8 mouse cellular contexts compared by ENCODE assay signal in genomic region chr13:113321972-113322371, GRCm38 (mm10). TPM values are rescaled to one million over a fixed set of nuclear protein-coding genes. Genes with fewer than 3 reads are reported as not detected.
DNase-seq lines count a peak whose midpoint lies in the region; ATAC-seq and TF ChIP-seq lines count a peak whose summit lies in the region.

No protein-coding gene starts in this region.

- no peak overlapping the region for H3K4me2 ChIP-seq in midbrain, embryonic 11.5 days
- no peak overlapping the region for H3K4me2 ChIP-seq in midbrain, embryonic 15.5 days
- no peak overlapping the region for H3K4me2 ChIP-seq in embryonic facial prominence, embryonic 14.5 days (ENCODE audit: low read depth, low read length)
- H3K4me2 ChIP-seq in intestine, embryonic 14.5 days (ENCODE audit: low read length), result no peak overlapping the region
- no peak overlapping the region for H3K4me2 ChIP-seq in limb, embryonic 14.5 days (replicated peaks; ENCODE audit: low read depth, low read length, severe bottlenecking)

- H3K4me1 ChIP-seq in midbrain, embryonic 11.5 days (ENCODE audit: control insufficient read depth, insufficient read depth, low read length), result no peaks in the 10 kb centered on the region
- H3K4me1 ChIP-seq in midbrain, embryonic 15.5 days, result 0 out of 2 replicates have a peak, but pooled peaks cover 3% of the 10 kb centered on the region
- no peaks in the 10 kb centered on the region for H3K4me1 ChIP-seq in embryonic facial prominence, embryonic 14.5 days (ENCODE audit: control insufficient read depth, insufficient read depth, low read length)
- no peaks in the 10 kb centered on the region for H3K4me1 ChIP-seq in intestine, embryonic 14.5 days (replicated peaks; ENCODE audit: control insufficient read depth, insufficient read depth, low read length)
- H3K4me1 ChIP-seq in limb, embryonic 14.5 days (ENCODE audit: control insufficient read depth, insufficient read depth, low read length), result no peaks in the 10 kb centered on the region

- peak; percentile 97 for DNase-seq in midbrain, embryonic 11.5 days (ENCODE audit: low spot score, missing footprints)
- peak; percentile 61 for DNase-seq in adipocyte (ENCODE audit: low spot score)
- DNase-seq in embryonic facial prominence, embryonic 14.5 days (ENCODE audit: low spot score), result peak; percentile 83
- peak; percentile 56 for DNase-seq in intestine, embryonic 14.5 days (ENCODE audit: low spot score)
- DNase-seq in limb, embryonic 14.5 days (ENCODE audit: low spot score), result peak; percentile 73
- DNase-seq in right cerebral cortex, adult 2 months (ENCODE audit: low spot score in 2 of 2), result peak; percentile 63 to 72
- no peak for DNase-seq in urinary bladder, postnatal 25 days (ENCODE audit: low spot score)

- ATAC-seq in midbrain, embryonic 11.5 days (ENCODE audit: low FRiP score), result 0 out of 2 replicates have a peak, but pooled peaks have one; percentile 42
- no peak for ATAC-seq in midbrain, embryonic 15.5 days (replicated peaks)
- no peak for ATAC-seq in embryonic facial prominence, embryonic 14.5 days (ENCODE audit: low read depth)
- no peak for ATAC-seq in intestine, embryonic 14.5 days (replicated peaks; ENCODE audit: low FRiP score, low TSS enrichment, low read depth)
- ATAC-seq in limb, embryonic 14.5 days (ENCODE audit: low FRiP score, low read depth), result no peak

- no peak overlapping the region for H3K27ac ChIP-seq in midbrain, embryonic 11.5 days (ENCODE audit: low read depth, low read length)
- H3K27ac ChIP-seq in midbrain, embryonic 15.5 days, result no peak overlapping the region
- no peak overlapping the region for H3K27ac ChIP-seq in embryonic facial prominence, embryonic 14.5 days (replicated peaks; ENCODE audit: low read depth, low read length)
- H3K27ac ChIP-seq in intestine, embryonic 14.5 days (ENCODE audit: low read depth), result no peak overlapping the region
- H3K27ac ChIP-seq in limb, embryonic 14.5 days (replicated peaks; ENCODE audit: low read depth, low read length), result no peak overlapping the region

- no peak overlapping the region for H3K4me3 ChIP-seq in midbrain, embryonic 11.5 days (ENCODE audit: low read depth, low read length)
- no peak overlapping the region for H3K4me3 ChIP-seq in midbrain, embryonic 15.5 days
- no peak overlapping the region for H3K4me3 ChIP-seq in embryonic facial prominence, embryonic 14.5 days (ENCODE audit: low read depth, low read length)
- H3K4me3 ChIP-seq in intestine, embryonic 14.5 days (ENCODE audit: low read depth, low read length), result no peak overlapping the region
- H3K4me3 ChIP-seq in limb, embryonic 14.5 days (replicated peaks; ENCODE audit: low read length), result no peak overlapping the region

- TF ChIP-seq POLR2A in limb, embryonic 14.5 days (IDR thresholded peaks at IDR 0.05; ENCODE audit: borderline replicate concordance, extremely low read depth, insufficient read depth, insufficient read length), result no peak

- 16% methylated on average over 6 of the region's 6 CpGs for WGBS in midbrain, embryonic 11.5 days
- WGBS in midbrain, embryonic 15.5 days, result 17% methylated on average over 6 of the region's 6 CpGs
- 8% methylated on average over 6 of the region's 6 CpGs for WGBS in embryonic facial prominence, embryonic 14.5 days
- 18% methylated on average over 6 of the region's 6 CpGs for WGBS in intestine, embryonic 14.5 days
- WGBS in limb, embryonic 14.5 days, result 18% methylated on average over 6 of the region's 6 CpGs

- H3K9me3 ChIP-seq in midbrain, embryonic 11.5 days (ENCODE audit: control insufficient read depth, low read length), result no peaks in the 10 kb centered on the region
- no peaks in the 10 kb centered on the region for H3K9me3 ChIP-seq in midbrain, embryonic 15.5 days
- H3K9me3 ChIP-seq in embryonic facial prominence, embryonic 14.5 days (ENCODE audit: control insufficient read depth, low read length), result no peaks in the 10 kb centered on the region
- no peaks in the 10 kb centered on the region for H3K9me3 ChIP-seq in intestine, embryonic 14.5 days (ENCODE audit: control insufficient read depth, low read length)
- no peaks in the 10 kb centered on the region for H3K9me3 ChIP-seq in limb, embryonic 14.5 days (ENCODE audit: control insufficient read depth, low read length)

- no peaks in the 10 kb centered on the region for H3K27me3 ChIP-seq in midbrain, embryonic 11.5 days (ENCODE audit: control insufficient read depth, insufficient read depth, low read length)
- no peaks in the 10 kb centered on the region for H3K27me3 ChIP-seq in midbrain, embryonic 15.5 days (replicated peaks)
- H3K27me3 ChIP-seq in embryonic facial prominence, embryonic 14.5 days (replicated peaks; ENCODE audit: control insufficient read depth, insufficient read depth, low read length), result no peaks in the 10 kb centered on the region
- no peaks in the 10 kb centered on the region for H3K27me3 ChIP-seq in intestine, embryonic 14.5 days (replicated peaks; ENCODE audit: control insufficient read depth, insufficient read depth, low read length)
- no peaks in the 10 kb centered on the region for H3K27me3 ChIP-seq in limb, embryonic 14.5 days (ENCODE audit: control insufficient read depth, insufficient read depth, low read length)

- no peaks in the 10 kb centered on the region for H3K36me3 ChIP-seq in midbrain, embryonic 11.5 days (ENCODE audit: control insufficient read depth, insufficient read depth, low read length)
- no peaks in the 10 kb centered on the region for H3K36me3 ChIP-seq in midbrain, embryonic 15.5 days (replicated peaks)
- peaks cover 25% of the 10 kb centered on the region; the same call in 1 of the 2 replicates for H3K36me3 ChIP-seq in embryonic facial prominence, embryonic 14.5 days (ENCODE audit: control insufficient read depth, insufficient read depth, low read length)
- 0 out of 2 replicates have a peak, but pooled peaks cover 3% of the 10 kb centered on the region for H3K36me3 ChIP-seq in intestine, embryonic 14.5 days (ENCODE audit: control insufficient read depth, insufficient read depth, low read length)
- H3K36me3 ChIP-seq in limb, embryonic 14.5 days (ENCODE audit: control insufficient read depth, insufficient read depth, low read length), result peaks cover 41% of the 10 kb centered on the region

- no peak overlapping the region for H3K9ac ChIP-seq in midbrain, embryonic 11.5 days (ENCODE audit: low read length)
- no peak overlapping the region for H3K9ac ChIP-seq in midbrain, embryonic 15.5 days
- H3K9ac ChIP-seq in embryonic facial prominence, embryonic 14.5 days (ENCODE audit: low read depth, low read length), result no peak overlapping the region
- H3K9ac ChIP-seq in intestine, embryonic 14.5 days (ENCODE audit: low read length), result no peak overlapping the region
- no peak overlapping the region for H3K9ac ChIP-seq in limb, embryonic 14.5 days (ENCODE audit: low read depth, low read length, severe bottlenecking)

RNA-seq across cellular contexts. Expression of gene BC067074, which starts 29.0 kb away (rescaled TPM):
- polyA plus RNA-seq in midbrain, embryonic 11.5 days (2014; fragmentation: Nextera tagmentation; extraction: Ambion mirVana), result 1.3 and 1.5 TPM in 2 replicates
- polyA plus RNA-seq in midbrain, embryonic 15.5 days (2015; fragmentation: Nextera tagmentation; extraction: Ambion mirVana), result 0.77 and 0.80 TPM in 2 replicates
- 6.9 and 7.4 TPM in 2 replicates for polyA plus RNA-seq in embryonic facial prominence, embryonic 14.5 days (2014; fragmentation: Nextera tagmentation; extraction: Ambion mirVana)
- 4.2 and 4.9 TPM in 2 replicates for polyA plus RNA-seq in intestine, embryonic 14.5 days (2014; fragmentation: Nextera tagmentation; extraction: Ambion mirVana)
- polyA plus RNA-seq in limb, embryonic 14.5 days (2012; rRNA removed), result 21.9 and 26.1 TPM in 2 replicates
- polyA plus RNA-seq in limb, embryonic 14.5 days (2014; fragmentation: Nextera tagmentation; extraction: Ambion mirVana), result 8.6 and 10.0 TPM in 2 replicates
